Mouse (Mus musculus) bone marrow, adult 2 months (tissue): ENCODE measurements around the gene Sox15.

Experiments
- CTCF ChIP-seq: fragments of 200-500 bp; IDR thresholded peaks from 2 replicates; pipeline ENCODE4 v1.5.1; 2011; ENCODE audit warnings: low read length, control low read depth; ENCODE audit not compliant: control insufficient read depth, insufficient read depth
- POLR2A ChIP-seq: fragments of 200-500 bp; IDR thresholded peaks from 2 replicates; pipeline ENCODE4 v1.6.1; 2011; ENCODE audit warnings: low read depth, mild to moderate bottlenecking, control low read depth, low read length, borderline replicate concordance; ENCODE audit not compliant: control insufficient read depth

DNA sequence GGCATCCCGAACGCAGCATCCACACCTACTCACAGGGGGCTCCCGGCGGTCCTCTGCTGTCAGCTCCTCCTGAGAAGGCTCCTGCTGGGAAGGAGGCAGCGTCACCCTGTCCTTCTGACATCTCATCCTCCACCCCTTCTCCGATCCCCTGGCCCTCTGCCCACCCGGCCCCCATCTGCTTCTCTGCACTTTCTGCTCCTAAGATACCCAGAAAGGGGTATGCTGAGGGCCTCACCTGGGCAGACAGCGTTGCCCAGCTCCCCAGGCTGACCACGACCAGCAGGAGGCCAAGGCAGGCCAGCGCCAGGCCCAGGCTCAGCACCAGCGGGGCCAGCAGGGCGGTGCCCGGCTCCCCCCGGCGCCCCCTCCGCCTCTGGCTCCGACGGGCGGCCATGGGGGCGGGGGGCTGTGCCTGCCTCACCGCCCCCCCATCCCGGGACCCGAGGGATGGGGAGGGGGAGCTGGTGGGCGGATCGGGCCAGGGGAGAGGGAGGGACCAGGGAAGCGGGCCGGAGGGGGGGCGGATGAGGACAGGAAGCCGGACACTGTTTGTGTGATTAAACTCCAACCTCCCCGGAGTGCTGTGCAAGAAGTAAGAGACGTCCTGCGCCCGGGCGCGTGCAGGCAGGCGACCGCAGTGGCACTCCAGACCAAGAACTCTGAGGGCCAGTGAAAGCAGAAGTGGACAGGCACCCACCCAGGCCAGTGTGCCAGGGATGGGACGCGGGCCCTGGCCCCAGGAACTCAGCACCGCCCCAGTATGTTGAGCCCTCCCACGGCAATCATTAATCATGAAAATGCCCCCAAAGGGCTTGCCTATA lies 40.5 kb downstream of the Sox15 start, which contains the start of the genes Tnfsf12 and Tnfsfm13:
- TF ChIP-seq POLR2A (peak; percentile 58; the same call in 1 of the 2 replicates), CTCF (no peak)
